Mouse (Mus musculus): ENCODE data around the gene Tbcel. TPM values are rescaled to one million over a fixed set of nuclear protein-coding genes. Genes with fewer than 3 reads are reported as not detected.

Gene Tbcel
- total RNA-seq, 1 experiment from 2014 or later, result 90.5 TPM

- no peak for DNase-seq
Observed at GRCm38 (mm10) chr9:42486913-42487312, 20.7 kb downstream of the Tbcel start.

- DNase-seq, result no peak
Observed at GRCm38 (mm10) chr9:42484667-42485066, 22.9 kb downstream of the Tbcel start.

GRCm38 (mm10) chr9:42482944-42483343 is 24.7 kb downstream of the Tbcel start:
- no peak for DNase-seq

- no peak for DNase-seq
Observed at GRCm38 (mm10) chr9:42476166-42476565, 31.4 kb downstream of the Tbcel start.

GRCm38 (mm10) chr9:42474244-42474643 is 33.4 kb downstream of the Tbcel start:
- no peak for DNase-seq

- peak; percentile 93 for DNase-seq
Observed at GRCm38 (mm10) chr9:42471921-42472747, 35.5 kb downstream of the Tbcel start.

- DNase-seq, result peak; percentile 60
Observed at GRCm38 (mm10) chr9:42471214-42471613, 36.4 kb downstream of the Tbcel start.

- no peak for DNase-seq
Observed at GRCm38 (mm10) chr9:42469323-42469722, 38.3 kb downstream of the Tbcel start.

- DNase-seq, result no peak
Observed at GRCm38 (mm10) chr9:42468360-42468759, 39.2 kb downstream of the Tbcel start.

- DNase-seq, result no peak
Observed at GRCm38 (mm10) chr9:42467116-42467815, 40.3 kb downstream of the Tbcel start.

- DNase-seq, result no peak
Observed at GRCm38 (mm10) chr9:42465661-42466091, 41.9 kb downstream of the Tbcel start.

- no peak for DNase-seq
Observed at GRCm38 (mm10) chr9:42464181-42464580, 43.4 kb downstream of the Tbcel start.

GRCm38 (mm10) chr9:42463220-42463989 is 44.2 kb downstream of the Tbcel start:
- peak; percentile 69 for DNase-seq

- no peak for DNase-seq
Observed at GRCm38 (mm10) chr9:42462585-42463219, 44.9 kb downstream of the Tbcel start.

- peak; percentile 5 for DNase-seq
Observed at GRCm38 (mm10) chr9:42461390-42462108, 46.1 kb downstream of the Tbcel start.

- DNase-seq, result no peak
Observed at GRCm38 (mm10) chr9:42460353-42460752, 47.3 kb downstream of the Tbcel start.

- DNase-seq, result no peak
Observed at GRCm38 (mm10) chr9:42459736-42460135, 47.9 kb downstream of the Tbcel start.

GRCm38 (mm10) chr9:42458741-42459515 is 48.7 kb downstream of the Tbcel start:
- no peak for DNase-seq

- no peak for DNase-seq
Observed at GRCm38 (mm10) chr9:42457501-42457900, 50.1 kb downstream of the Tbcel start.

GRCm38 (mm10) chr9:42454364-42454763 is 53.2 kb downstream of the Tbcel start:
- DNase-seq, result no peak

GRCm38 (mm10) chr9:42449043-42449442 is 58.6 kb downstream of the Tbcel start:
- DNase-seq, result no peak
